Mouse (Mus musculus) large intestine, adult 2 months (tissue): ENCODE results near the gene Usp30. TPM values are rescaled to one million over a fixed set of nuclear protein-coding genes. Genes with fewer than 3 reads are reported as not detected.

Experiments used
- DNase-seq: peaks from one replicate; pipeline ENCODE4 v3.0.0-alpha.2; 2012; ENCODE audit warnings: low read depth, low spot score
- WGBS: fragments of 180-500 bp; shearing (Covaris S2); methylation state at CpG from one replicate; pipeline ENCODE4 v1.1.7; 2018; 5-methylcytosine and 5-hydroxymethylcytosine counted together
- polyA plus RNA-seq: library from polyadenylated mRNA; depleted of rRNA; stranded (reverse); fragments of >200 nt; gene quantifications from 2 replicates; pipeline ENCODE4 v1.2.3, GENCODE M21; 2012; rRNA removed

Usp30 gene
- polyA plus RNA-seq, 1 experiment = 11.2 TPM

DNA sequence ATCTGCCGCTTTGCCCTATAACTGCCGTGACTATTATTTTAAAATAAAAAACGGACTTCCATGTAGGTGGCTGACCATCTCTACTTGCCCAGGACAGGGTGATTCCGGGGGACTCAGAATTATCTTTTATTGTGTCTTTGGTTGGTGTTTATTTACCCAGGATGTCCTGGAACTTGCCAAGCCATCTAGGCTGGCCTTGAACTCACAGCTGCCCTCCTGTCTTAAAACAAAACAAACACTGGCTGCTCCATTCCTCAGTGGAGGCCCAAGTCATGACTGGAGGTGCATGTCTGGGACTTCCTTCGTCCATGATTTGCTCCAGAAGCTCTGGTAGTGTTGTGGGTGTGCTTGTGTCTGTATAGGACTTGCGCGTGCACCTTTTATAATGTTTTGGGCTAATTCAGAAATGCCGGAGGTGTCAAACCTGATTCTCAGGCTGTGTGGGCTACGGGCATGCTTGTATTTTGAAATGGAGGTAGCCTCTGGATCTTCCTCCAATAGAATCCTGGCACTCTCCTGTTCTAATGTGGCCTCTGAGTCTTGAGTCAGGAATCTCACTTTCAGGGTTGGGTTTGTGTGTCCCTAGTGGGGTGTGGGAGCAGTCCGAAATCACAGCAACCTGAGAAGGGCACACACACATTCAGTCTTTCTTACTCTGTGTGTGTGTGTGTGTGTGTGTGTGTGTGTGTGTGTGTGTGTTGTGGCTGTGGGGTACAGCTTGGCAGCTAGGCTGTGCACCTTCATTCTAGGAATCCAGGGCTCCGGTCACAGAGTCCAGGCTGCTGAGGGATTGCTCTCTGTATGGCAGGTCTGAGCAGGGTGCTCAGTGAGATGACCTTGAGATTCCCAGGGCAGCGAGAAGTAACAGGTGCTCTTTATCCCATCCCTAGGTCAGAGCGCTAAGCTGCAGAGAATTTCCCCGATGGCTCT, 82.0 kb downstream of the Usp30 start:
- no peak for DNase-seq

DNA sequence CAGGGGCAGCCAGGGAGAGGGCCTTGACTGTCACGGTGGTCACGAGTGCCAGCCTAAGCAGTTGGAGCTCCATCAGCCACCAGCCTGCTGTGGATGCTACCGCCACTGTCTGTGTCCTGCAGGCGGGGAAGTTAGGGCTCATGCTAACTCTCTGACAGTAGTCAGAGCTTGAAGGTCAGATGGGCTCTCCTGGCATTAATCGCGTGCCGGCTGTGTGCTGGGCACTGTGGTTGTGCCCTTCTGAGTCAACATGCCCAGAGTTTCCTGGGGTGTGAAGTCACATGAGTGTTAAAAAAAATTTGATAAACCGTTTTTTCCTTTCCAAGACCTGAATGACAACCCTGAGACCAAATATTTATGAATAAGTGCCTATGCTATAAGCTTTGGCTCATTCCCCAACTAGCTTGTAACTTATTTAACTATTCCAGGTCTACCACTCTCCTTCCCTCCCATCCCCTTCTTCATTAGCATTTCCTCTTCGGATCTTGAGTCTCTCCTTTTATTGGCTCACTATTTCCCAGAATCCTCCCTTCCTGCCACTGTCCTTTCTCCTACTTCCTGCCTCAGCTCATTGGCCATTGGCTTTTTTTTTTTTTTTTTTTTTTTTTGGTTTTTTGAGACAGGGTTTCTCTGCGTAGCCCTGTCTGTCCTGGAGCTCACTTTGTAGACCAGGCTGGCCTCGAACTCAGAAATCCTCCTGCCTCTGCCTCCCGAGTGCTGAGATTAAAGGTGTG, 87.3 kb downstream of the Usp30 start:
- WGBS = 71% methylated on average over 12 of the region's 12 CpGs
- DNase-seq = no peak

More for the DNA sequence above, 82.0 kb downstream of the Usp30 start:
- WGBS = 71% methylated on average over 14 of the region's 14 CpGs

DNA sequence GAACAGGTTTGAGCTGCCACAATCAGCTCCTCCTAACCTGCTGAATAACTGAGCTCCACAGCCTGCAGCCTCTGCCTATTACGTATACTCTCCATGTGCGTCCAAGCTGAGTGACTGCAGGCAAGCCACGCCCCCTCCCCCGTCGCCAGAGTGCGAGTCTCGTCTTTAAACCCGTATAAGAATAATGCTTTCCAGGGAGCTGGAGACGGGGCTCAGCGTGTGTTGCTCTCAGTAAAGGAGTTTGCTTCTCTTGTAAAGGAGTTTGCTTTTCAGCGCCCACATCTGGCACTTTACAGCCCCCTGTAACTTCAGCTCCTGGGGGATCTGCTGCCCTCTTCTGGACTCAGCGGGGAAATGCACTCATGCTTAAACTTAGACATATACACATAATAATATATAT, 88.2 kb downstream of the Usp30 start:
- WGBS = 17% methylated on average over 12 of the region's 12 CpGs

DNA sequence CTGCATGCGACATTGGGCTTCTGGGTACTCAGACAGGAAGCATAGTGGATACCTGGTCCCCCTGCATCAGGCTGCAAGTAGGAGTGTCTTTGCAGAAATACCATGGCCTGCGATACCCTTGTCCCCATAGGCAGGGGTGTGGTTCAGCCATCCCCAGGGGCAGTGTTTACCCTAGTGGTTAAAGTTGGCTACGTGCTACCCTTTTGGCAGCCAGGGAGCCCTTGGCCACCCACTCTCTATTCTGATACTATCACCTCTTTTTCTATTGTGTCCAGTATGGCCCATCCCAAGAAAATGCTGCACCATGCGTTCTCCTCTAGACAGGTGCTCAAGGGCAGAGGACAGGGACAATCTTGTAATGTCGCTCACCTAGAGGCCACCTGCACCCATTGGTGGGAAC, 89.5 kb downstream of the Usp30 start:
- no peak for DNase-seq
- WGBS = 59% methylated on average over 5 of the region's 5 CpGs

More for the DNA sequence above, 88.2 kb downstream of the Usp30 start:
- DNase-seq = no peak

DNA sequence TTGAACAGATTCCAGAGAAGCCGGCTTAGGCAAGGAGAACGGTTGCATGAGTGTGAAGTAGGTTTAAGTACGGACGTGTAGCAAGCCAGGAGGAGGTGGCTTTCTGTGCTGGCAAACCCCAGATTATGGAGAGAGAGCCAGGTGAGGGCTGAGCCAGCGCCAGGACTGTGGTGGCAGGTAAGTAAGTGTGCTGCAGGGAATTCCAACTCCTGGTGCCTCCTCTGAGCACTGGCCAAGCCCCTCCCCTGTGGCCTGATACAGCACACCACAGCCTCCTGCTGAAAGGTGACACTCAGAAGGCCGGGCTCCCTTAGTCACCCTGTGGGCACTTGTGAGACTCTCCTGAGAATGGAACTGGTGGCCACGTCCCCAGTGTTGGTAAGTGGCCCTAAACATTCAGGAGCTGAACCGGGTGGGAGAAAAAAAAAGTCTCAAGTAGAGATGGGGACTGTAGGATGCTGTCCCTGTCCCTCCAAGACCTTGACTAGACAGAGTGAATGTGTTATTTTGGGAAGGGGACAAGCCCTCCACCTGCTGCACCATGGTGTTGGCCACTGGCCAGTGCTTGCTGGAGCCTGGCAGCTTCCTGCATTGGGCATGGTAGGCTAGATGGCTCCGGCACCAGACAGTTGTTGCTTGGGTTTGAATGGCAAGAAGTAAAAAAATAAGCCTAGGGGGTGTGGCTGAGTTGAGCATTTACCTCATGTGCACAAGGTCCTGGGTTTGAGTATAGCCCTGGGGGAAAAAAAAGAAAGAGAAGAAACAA, 90.1 kb downstream of the Usp30 start:
- no peak for DNase-seq
- WGBS = 35% methylated on average over 9 of the region's 9 CpGs

DNA sequence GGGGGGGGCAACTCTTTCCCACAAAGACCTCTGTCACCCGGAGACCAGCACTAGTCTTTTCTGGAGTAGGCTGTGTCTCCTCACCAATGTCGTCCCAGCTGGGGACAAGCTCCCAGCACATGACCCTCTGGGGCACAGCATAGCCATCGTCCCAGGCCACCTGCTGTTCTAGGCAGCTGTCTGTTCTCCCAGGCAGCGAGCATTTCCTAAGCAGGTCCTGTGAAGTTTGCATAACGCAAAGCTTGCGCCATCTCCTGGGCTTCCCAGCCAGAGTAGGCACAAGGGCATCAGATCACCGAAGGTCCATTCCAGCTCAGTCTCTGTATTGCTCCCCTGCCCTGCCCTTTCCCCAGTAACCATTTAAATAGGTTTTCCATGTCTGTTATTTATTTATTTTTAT, 92.0 kb downstream of the Usp30 start:
- no peak for DNase-seq
- 70% methylated on average over 7 of the region's 7 CpGs for WGBS

DNA sequence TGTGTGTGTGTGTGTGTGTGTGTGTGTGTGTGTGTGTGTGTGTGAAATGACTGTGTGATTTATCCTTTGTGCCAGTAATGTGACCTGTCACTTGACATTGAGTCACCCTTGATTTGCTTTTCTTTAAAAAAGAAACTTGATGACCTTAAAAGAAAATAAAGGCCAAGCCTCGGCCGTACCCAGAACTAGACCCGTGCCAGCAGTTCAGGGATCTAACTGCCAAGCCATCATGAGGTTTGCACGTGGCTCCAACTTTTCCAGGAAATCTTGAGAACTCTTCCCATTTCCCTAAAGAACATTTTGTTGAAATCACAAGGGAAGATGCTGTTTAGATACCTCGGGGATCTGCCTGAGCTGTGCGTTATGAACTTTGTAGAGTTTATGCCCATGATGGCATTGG, 96.2 kb downstream of the Usp30 start:
- no peak for DNase-seq
- 71% methylated on average over 6 of the region's 6 CpGs for WGBS

DNA sequence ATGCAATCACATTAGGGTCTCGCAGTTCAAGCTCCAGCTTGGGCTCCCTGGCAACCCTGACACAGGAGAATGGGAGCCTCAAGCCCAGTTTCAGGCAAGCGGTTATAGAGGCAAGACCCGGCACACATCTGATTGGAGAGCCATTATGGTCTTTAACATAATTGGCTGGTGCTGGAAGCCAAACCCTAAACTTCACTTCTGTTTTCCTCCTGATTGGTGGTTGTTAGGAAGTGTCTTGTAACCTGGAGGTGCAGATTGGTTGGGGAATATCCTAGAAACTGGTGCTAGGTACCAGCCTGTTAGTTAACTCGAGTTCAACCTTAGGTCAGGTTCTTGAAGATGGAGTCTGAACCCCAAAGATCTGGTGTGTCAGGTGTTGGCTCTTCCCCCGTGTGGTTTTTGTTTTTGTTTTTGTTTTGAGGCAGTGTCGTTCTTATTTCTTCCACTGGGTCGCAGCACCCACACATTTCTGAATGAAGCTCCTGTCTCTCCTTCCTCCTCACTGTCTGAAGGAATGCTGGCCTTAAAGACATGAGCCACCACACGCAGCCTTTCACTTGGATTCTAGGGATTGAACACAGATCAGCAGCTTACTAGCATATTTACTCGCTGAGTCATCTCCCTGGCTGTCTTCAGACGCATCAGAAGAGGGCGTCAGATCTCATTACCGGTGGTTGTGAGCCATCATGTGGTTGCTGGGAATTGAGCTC, 97.0 kb downstream of the Usp30 start:
- DNase-seq = no peak
- 46% methylated on average over 12 of the region's 12 CpGs for WGBS

DNA sequence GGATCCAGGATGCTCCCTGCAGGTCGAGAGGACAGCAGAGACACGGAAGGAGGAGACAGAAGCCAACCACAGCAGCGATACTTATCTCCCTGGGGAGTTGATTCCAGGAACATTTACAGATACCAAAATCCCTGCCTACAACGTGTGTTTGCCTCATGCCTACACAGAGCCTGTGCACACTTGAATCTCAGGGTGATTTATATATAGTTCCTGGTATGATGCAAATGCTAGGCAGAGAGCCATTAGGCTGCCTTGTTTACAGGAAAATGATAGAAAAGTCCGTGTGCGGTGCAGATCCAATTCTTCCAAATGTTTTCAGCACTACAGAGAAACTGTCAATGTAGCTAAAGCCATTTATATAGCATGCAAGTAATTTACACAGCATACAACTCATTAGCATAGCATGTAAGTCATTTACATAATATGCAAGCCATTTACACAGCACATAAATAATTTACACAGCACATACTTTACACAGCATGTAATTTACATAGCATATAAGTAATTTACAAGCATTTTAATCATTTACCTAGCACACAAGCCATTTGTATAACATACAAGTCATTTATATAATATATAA, 97.9 kb downstream of the Usp30 start:
- WGBS = 41% methylated on average over 6 of the region's 6 CpGs
- no peak for DNase-seq

DNA sequence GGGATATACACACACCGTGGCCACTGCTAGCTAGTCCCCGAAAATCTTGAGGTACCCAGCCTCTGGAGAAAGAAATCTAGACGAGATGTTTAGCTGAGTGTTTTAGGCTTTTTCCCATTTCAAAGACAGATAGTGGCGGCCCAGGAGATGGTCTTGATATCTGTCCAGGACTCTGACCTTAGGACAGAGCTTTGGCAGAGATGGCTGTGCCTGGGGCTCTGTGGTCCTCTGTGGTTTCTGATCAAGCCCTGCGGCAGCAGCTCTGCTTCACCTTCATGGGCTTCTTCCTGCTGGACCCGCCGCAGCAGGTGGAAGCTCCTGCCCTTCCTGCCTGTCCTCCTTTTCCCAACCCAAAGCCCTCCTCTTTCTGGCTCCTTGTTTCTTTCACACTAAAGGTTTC, 105.1 kb downstream of the Usp30 start:
- 79% methylated on average over 7 of the region's 7 CpGs for WGBS

DNA sequence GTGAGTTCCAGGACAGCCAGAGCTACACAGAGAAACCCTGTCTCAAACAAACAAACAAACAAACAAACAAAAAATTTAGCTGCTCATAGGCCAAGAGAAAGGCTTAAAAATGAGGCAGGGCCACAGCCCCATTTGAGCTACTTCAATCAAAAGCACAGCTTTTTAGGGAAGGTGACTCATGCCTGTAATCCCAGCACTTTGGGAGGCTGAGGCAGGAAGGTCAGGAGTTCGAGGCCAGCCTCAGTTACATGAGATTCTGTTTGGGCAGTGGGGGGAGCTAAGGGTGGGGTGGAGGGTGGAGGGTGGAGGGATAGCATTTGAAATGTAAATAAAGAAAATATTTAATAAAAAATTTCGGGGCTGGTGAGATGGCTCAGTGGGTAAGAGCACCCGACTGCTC, 107.7 kb downstream of the Usp30 start:
- DNase-seq = no peak
- 84% methylated on average over 3 of the region's 3 CpGs for WGBS

More for the DNA sequence above, 105.1 kb downstream of the Usp30 start:
- DNase-seq = no peak

DNA sequence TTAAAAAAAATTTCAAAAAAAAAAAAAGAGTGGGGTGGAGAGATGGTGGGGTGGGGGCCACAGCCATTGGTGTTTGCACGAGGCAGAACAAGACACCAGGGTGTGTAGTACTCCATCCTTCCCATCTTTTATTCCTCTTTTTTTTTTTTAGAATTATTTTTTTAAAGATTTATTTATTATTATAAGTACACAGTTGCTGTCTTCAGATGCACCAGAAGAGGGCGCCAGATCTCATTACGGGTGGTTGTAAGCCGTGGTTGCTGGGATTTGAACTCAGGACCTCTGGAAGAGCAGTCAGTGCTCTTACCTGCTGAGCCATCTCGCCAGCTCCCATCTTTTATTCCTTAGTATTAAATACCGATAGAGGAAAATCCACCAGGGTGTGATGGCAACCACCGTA, 108.2 kb downstream of the Usp30 start:
- 73% methylated on average over 7 of the region's 7 CpGs for WGBS
- DNase-seq = no peak

DNA sequence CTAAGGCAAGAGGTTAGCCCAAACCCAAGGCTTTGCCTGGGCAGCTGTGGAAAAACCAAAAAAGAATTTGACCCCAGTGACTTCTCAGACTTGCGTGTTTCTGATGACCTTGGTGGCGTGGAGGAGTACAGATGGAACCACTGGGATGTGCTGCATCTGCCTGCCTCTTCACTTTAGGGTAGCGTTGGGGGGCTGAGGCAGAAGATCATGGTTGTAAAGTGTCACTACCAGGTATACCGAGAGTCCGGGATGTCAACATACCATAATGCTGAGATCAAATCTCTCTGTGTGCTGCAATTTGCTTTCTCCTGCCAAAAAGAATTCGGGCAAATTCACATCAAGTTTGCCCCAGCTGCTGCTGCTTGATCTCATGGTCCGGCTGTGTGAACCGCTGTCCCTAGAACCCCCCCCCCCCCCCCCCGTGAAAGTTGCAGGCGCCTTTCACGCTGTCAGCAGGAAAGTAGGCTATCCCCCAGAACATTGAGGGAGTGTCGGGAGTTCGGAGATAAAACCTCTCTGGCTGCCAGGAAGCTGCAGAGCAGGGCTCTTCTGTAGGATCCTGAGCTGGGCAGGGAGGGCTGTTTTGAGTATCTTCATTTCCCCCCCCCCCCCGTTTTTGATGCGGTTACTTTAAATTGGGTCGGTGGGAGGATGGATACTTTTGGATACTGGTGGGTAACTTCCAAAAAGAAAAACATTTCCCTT, 108.8 kb downstream of the Usp30 start:
- no peak for DNase-seq
- WGBS = 18% methylated on average over 16 of the region's 16 CpGs

Other genes starting within 250 kb of the Usp30 start
- gene Selplg, start 232.8 kb upstream of the Usp30 start, polyA plus RNA-seq = 32.2 and 38.6 TPM in 2 replicates
- 130 and 171 TPM in 2 replicates for gene Coro1c, start 156.7 kb upstream of the Usp30 start, polyA plus RNA-seq
- 7.4 and 12.1 TPM in 2 replicates for gene Ssh1, start 71.6 kb upstream of the Usp30 start, polyA plus RNA-seq
- 4.1 and 12.5 TPM in 2 replicates for gene Dao, start 61.8 kb upstream of the Usp30 start, polyA plus RNA-seq
- gene Svop, start 26.1 kb downstream of the Usp30 start, polyA plus RNA-seq = 0.33 and 0.38 TPM in 2 replicates
- gene Alkbh2, start 62.8 kb downstream of the Usp30 start, polyA plus RNA-seq = 8.9 and 9.9 TPM in 2 replicates
- 10.5 and 11.7 TPM in 2 replicates for gene Ung, start 64.9 kb downstream of the Usp30 start, polyA plus RNA-seq
- 2.8 and 4.5 TPM in 2 replicates for gene Acacb, start 81.1 kb downstream of the Usp30 start, polyA plus RNA-seq
- gene Foxn4, start 208.3 kb downstream of the Usp30 start, polyA plus RNA-seq = not detected in 2 replicates
- gene Myo1h, start 223.7 kb downstream of the Usp30 start, polyA plus RNA-seq = 0.88 and 1.0 TPM in 2 replicates